Mouse (Mus musculus) frontal cortex, postnatal 10 days (tissue): ENCODE data around the gene 4930519P11Rik.

Experiments used
- DNase-seq, 2 experiments: peaks; one replicate each; pipeline ENCODE4 v3.0.0; 2022; ENCODE audit warnings: low spot score in 2 of 2, mixed read lengths in 1 of 2

4930519P11Rik gene

GRCm38 (mm10) chr2:154632203-154632780 lies 19.1 kb upstream of the 4930519P11Rik start:
- no peak for DNase-seq

GRCm38 (mm10) chr2:154630531-154630930 lies 17.3 kb upstream of the 4930519P11Rik start:
- DNase-seq, result no peak

- DNase-seq, result no peak
Observed at GRCm38 (mm10) chr2:154624137-154624536, 10.9 kb upstream of the 4930519P11Rik start.

- no peak for DNase-seq
Observed at GRCm38 (mm10) chr2:154621684-154622083, 8.4 kb upstream of the 4930519P11Rik start.

- DNase-seq, result no peak
Observed at GRCm38 (mm10) chr2:154617061-154617460, 3.8 kb upstream of the 4930519P11Rik start.

- no peak for DNase-seq
Observed at GRCm38 (mm10) chr2:154615674-154616073, 2.4 kb upstream of the 4930519P11Rik start.

GRCm38 (mm10) chr2:154614841-154615576 lies 1.8 kb upstream of the 4930519P11Rik start:
- no peak for DNase-seq

- DNase-seq, result no peak
Observed at GRCm38 (mm10) chr2:154609050-154609767, 4.0 kb downstream of the 4930519P11Rik start.

GRCm38 (mm10) chr2:154606965-154607364 lies 6.3 kb downstream of the 4930519P11Rik start:
- no peak for DNase-seq

GRCm38 (mm10) chr2:154604156-154604555 lies 9.1 kb downstream of the 4930519P11Rik start:
- no peak for DNase-seq

GRCm38 (mm10) chr2:154603638-154604153 lies 9.5 kb downstream of the 4930519P11Rik start, which contains the start of gene Pxmp4:
Gene Pxmp4, minus strand, starts transcription at chr2:154603708.
- peak; percentile 98 to 99 for DNase-seq

- DNase-seq, result no peak
Observed at GRCm38 (mm10) chr2:154603007-154603637, 10.1 kb downstream of the 4930519P11Rik start.

- DNase-seq, result no peak
Observed at GRCm38 (mm10) chr2:154601324-154601723, 11.9 kb downstream of the 4930519P11Rik start.

- DNase-seq, result no peak
Observed at GRCm38 (mm10) chr2:154600586-154600985, 12.7 kb downstream of the 4930519P11Rik start.

- DNase-seq, result no peak
Observed at GRCm38 (mm10) chr2:154597399-154597798, 15.8 kb downstream of the 4930519P11Rik start.

- no peak for DNase-seq
Observed at GRCm38 (mm10) chr2:154595775-154596174, 17.5 kb downstream of the 4930519P11Rik start.

GRCm38 (mm10) chr2:154593025-154593424 lies 20.2 kb downstream of the 4930519P11Rik start:
- DNase-seq, result no peak

- no peak for DNase-seq
Observed at GRCm38 (mm10) chr2:154591239-154591638, 22.0 kb downstream of the 4930519P11Rik start.

- no peak for DNase-seq
Observed at GRCm38 (mm10) chr2:154589051-154589450, 24.2 kb downstream of the 4930519P11Rik start.

GRCm38 (mm10) chr2:154586405-154586804 lies 26.8 kb downstream of the 4930519P11Rik start:
- peak in 1 of 2 experiments; percentile 54 for DNase-seq

- DNase-seq, result no peak
Observed at GRCm38 (mm10) chr2:154584931-154585601, 28.2 kb downstream of the 4930519P11Rik start.
